Mouse (Mus musculus): ENCODE results near the gene Hmgxb4.

DNA sequence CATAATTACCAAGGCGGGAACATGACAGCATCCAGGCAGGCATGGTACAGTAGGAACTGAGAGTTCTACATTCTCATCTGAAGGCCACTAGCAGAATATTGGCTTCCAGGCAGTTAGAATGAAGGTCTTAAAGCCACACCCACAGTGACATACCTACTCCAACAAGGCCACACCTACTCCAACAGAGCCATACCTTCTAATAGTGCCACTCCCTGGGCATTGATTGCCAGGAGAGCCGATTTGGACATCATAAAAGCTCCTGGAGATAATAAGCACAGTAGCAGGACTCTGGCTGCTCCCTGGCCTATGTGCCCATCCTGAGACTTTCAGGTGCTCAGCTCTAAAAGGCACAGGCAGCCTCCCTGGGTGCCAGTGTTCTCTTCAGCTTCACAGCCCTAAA lies 19.3 kb upstream of the Hmgxb4 start:
- TF ChIP-seq POLR2A (IDR thresholded peaks at IDR 0.05; ENCODE audit: insufficient read depth, low read depth, low read length) (no peak), CTCF (IDR thresholded peaks at IDR 0.05; ENCODE audit: insufficient read depth, low read depth, low read length) (no peak)

Measured in olfactory bulb, adult 2 months (tissue).